Mouse (Mus musculus) liver, embryonic 14.5 days (tissue): Measurements from ENCODE around the gene Ddx27.

Experiments
- CTCF ChIP-seq: IDR thresholded peaks from 2 replicates; pipeline ENCODE4 v1.5.1; 2016; ENCODE audit warnings: antibody characterized with exemption, low read depth, control low read depth
- EP300 ChIP-seq: IDR thresholded peaks from 2 replicates; pipeline ENCODE4 v1.6.1; 2016; ENCODE audit warnings: antibody characterized with exemption, low read depth

DNA sequence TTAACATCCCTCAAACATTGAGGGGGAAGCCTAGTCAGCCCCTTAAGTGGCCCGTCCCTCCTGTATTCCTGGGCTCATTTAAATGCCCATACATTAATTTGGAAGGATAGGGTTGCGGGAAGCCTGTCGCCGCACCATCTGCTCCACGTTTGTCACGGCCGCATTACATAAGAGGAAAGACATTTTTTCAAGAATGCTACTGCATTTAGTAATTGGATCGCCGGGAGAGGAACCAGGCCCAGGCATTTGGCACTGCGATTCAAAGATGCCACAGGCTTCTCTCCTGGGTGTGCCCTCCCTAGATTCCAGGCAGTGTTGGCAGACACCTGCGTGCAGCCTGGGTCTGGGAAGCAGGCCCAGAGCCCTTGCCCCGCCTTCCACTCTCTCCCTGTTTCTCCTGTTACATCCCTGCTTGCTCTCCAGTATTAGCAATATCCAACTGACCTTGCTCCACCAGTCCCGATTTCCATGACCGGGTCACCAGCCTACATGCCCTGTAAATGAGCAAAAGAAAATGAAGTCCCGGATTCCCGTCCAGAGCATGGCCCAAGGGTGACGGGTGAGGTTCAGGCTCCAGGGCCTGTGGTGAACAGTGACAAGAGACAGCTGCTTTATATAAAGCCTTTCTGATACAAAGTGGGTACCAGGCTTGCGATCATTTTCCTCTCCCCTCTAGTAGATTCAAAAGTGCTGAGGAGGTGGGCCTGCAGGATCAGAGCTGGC is 64.7 kb downstream of the Ddx27 start:
- TF ChIP-seq CTCF (no peak), EP300 (no peak)
